Mouse (Mus musculus) embryonic facial prominence, embryonic 13.5 days (tissue): ENCODE measurements around the gene Folr2. TPM values are rescaled to one million over a fixed set of nuclear protein-coding genes. Genes with fewer than 3 reads are reported as not detected.
A peak's percentile ranks its signal among the peaks of the same experiment; 100 is the strongest.

ENCODE experiments used
- ATAC-seq: fragments of 200-750 bp; cut with Nextera tagmentation; 2 replicates; pipeline ENCODE4 v1.8.0; 2017; ENCODE audit warnings: low read depth; ENCODE audit not compliant: insufficient number of reproducible peaks, insufficient read depth, low FRiP score, low TSS enrichment
- H3K27ac ChIP-seq: fragments of 300-500 bp; sonication (generic); 2 replicates; pipeline ENCODE4 v1.5.1; 2015; ENCODE audit warnings: moderate library complexity, mild to moderate bottlenecking, inconsistent platforms
- H3K27me3 ChIP-seq: fragments of 300-500 bp; sonication (generic); 2 replicates; pipeline ENCODE4 v1.6.1; 2015; ENCODE audit warnings: mild to moderate bottlenecking, inconsistent platforms
- H3K36me3 ChIP-seq: fragments of 300-500 bp; sonication (generic); 2 replicates; pipeline ENCODE4 v1.6.1; 2015; ENCODE audit warnings: mild to moderate bottlenecking, inconsistent platforms
- H3K4me1 ChIP-seq: fragments of 300-500 bp; sonication (generic); 2 replicates; pipeline ENCODE4 v1.6.1; 2015; ENCODE audit warnings: inconsistent platforms
- H3K4me2 ChIP-seq: fragments of 300-500 bp; sonication (generic); 2 replicates; pipeline ENCODE4 v1.6.1; 2015; ENCODE audit warnings: moderate library complexity, mild to moderate bottlenecking, inconsistent platforms
- H3K4me3 ChIP-seq: fragments of 300-500 bp; sonication (generic); 2 replicates; pipeline ENCODE4 v1.5.1; 2015; ENCODE audit warnings: mild to moderate bottlenecking, inconsistent platforms
- H3K9ac ChIP-seq: fragments of 300-500 bp; sonication (generic); 2 replicates; pipeline ENCODE4 v1.6.1; 2015; ENCODE audit warnings: mild to moderate bottlenecking, inconsistent platforms
- H3K9me3 ChIP-seq: fragments of 300-500 bp; sonication (generic); 2 replicates; pipeline ENCODE4 v1.6.1; 2016; ENCODE audit warnings: inconsistent platforms
- WGBS: fragments of 180-500 bp; shearing (Covaris S2); methylation state at CpG from one replicate; pipeline ENCODE4 v1.1.7; 2015; ENCODE audit warnings: mixed read lengths; 5-methylcytosine and 5-hydroxymethylcytosine counted together
- polyA plus RNA-seq: library from polyadenylated mRNA; unstranded; fragments of >200 nt; fragmentation: Nextera tagmentation; extraction: Ambion mirVana; gene quantifications from 2 replicates; pipeline ENCODE4 v1.2.1, GENCODE M21; 2015

Folr2 gene
- 1.5 and 1.9 TPM in 2 replicates for polyA plus RNA-seq

DNA sequence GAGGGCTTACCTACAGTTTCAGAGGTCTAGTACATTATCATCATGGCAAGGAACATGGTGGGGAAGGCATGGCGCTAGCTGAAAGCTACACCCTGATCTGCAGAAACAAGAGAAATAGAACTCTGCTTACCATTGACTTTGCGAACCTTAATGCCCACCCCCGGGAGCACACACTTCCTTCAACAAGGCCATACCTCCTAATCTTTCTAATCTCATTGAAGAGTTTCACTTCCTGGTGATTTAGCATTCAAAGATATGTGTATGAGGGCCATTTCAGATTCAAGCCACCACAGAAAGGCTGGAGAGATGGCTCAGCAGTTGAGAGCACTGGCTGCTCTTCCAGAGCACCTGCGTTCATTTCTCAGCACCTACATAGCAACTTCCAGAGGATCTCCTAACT, at the start of gene Folr2:
Gene Folr2, minus strand, starts transcription at position 101 of the 400 bp plus-strand sequence.
- Histone ChIP-seq H3K9ac (no peak within 1 kb of the TSS), H3K36me3 (no peaks in the 10 kb centered on the region), H3K4me2 (no peak within 1 kb of the TSS), H3K27ac (no peak within 1 kb of the TSS), H3K9me3 (no peaks in the 10 kb centered on the region), H3K4me3 (no peak within 1 kb of the TSS), H3K4me1 (no peaks in the 10 kb centered on the region), H3K27me3 (no peaks in the 10 kb centered on the region)
- 88% methylated on average over 4 of the region's 4 CpGs for WGBS
- ATAC-seq: no peak

DNA sequence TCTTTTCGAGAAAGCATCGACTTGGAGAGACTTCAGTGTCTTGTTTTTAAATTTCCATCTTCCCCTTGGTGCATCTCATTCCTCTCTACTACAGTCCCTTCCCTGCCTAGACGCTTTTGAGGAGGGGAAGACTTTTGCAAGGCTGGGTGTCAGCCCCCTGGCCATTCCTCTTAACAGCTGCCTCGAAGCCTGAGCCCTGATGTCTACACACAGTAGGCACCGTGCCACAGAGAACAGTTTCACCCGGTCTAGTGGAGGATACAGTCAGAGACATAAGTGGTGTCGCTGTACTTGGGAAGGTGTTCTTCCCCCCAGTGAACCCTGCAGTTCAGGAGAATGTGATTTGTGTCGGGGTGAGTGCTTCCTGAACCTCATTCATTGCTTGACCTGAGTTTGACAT, 49.7 kb upstream of the Folr2 start:
- peak overlapping the region; percentile 70 for H3K4me2 ChIP-seq
- ATAC-seq: no peak
- WGBS: 71% methylated on average over 8 of the region's 8 CpGs

DNA sequence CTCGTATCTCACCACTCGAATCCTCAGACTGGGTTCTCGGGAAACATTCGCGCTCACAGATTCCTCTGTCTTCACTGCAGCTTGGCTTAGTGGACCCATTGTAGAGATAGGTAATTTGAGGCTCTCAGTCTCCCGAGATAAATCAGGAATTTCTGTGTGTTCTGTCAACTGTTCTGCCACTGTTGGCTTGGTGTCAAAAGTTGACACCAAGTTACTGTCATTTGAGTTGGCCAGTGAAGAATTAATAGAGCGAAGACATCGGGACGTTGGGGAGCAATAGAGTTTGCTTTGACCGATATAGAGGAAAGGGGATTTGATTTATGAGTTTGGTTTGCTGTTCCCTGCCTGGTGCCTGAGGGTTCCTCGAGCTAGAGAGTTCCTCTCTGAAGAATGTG, 49.3 kb upstream of the Folr2 start, which contains the start of gene Tomt:
Gene Tomt, minus strand, starts transcription at position 73 of the 395 bp plus-strand sequence.
- H3K4me2 ChIP-seq: peak within 1 kb of the TSS; percentile 70
- no peaks in the 10 kb centered on the region for H3K27me3 ChIP-seq
- no peak for ATAC-seq
- no peaks in the 10 kb centered on the region for H3K9me3 ChIP-seq
- peak within 1 kb of the TSS; percentile 92 for H3K9ac ChIP-seq
- WGBS: 21% methylated on average over 11 of the region's 11 CpGs
- peak within 1 kb of the TSS; percentile 95 for H3K27ac ChIP-seq
- peak within 1 kb of the TSS; percentile 83 for H3K4me3 ChIP-seq
- H3K36me3 ChIP-seq: peaks cover 31% of the 10 kb centered on the region
- H3K4me1 ChIP-seq: peaks cover 19% of the 10 kb centered on the region

More for the DNA sequence above, 49.7 kb upstream of the Folr2 start:
- Histone ChIP-seq H3K27me3 (no peaks in the 10 kb centered on the region), H3K27ac (no peak overlapping the region), H3K4me1 (peaks cover 19% of the 10 kb centered on the region), H3K36me3 (peaks cover 35% of the 10 kb centered on the region), H3K9ac (peak overlapping the region; percentile 92), H3K9me3 (no peaks in the 10 kb centered on the region), H3K4me3 (peak overlapping the region; percentile 83)

DNA sequence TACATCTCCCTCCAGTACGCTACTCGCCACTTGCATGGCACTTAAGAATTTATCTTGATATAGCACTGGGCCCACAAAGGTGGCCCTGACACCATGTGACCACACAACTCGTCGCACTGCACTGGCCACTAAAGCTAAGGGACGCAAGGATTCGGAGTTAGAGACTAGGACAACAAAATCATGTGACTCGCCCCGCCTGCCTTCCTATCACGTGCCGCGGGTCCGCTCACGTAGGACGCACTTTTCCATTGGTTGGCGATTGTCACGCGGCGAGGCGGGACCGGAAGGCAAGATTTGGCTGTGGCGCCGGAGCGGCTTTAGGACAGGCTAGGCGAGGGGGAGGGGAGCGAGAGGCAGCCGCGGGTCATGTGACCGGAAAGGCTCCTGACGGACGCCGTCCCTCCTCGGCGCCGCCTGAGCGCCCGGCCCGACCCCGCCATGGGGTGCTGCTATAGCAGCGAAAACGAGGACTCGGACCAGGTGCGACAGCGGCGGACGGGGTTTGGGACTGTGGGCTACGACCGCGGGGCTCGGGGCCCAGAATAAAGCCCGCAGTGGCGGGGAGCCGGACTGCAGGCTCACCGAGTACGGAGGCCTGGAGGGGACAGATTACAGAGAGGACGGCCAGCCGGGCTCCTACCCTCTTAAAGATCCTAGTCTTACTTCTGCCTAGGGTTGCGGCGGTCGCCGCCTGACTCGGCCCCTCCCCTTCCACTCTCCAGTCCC, 48.7 kb upstream of the Folr2 start, which contains the start of gene Lamtor1:
Gene Lamtor1, plus strand, starts transcription at position 344 of the 726 bp plus-strand sequence.
- H3K27me3 ChIP-seq: no peaks in the 10 kb centered on the region
- under 1% methylated on average over 61 of the region's 61 CpGs for WGBS
- peak within 1 kb of the TSS; percentile 83 for H3K4me3 ChIP-seq
- peak within 1 kb of the TSS; percentile 70 for H3K4me2 ChIP-seq
- H3K9me3 ChIP-seq: no peaks in the 10 kb centered on the region
- H3K27ac ChIP-seq: peak within 1 kb of the TSS; percentile 95
- peak within 1 kb of the TSS; percentile 92 for H3K9ac ChIP-seq
- peaks cover 26% of the 10 kb centered on the region for H3K36me3 ChIP-seq
- peaks cover 19% of the 10 kb centered on the region for H3K4me1 ChIP-seq
- peak; percentile 98 for ATAC-seq

DNA sequence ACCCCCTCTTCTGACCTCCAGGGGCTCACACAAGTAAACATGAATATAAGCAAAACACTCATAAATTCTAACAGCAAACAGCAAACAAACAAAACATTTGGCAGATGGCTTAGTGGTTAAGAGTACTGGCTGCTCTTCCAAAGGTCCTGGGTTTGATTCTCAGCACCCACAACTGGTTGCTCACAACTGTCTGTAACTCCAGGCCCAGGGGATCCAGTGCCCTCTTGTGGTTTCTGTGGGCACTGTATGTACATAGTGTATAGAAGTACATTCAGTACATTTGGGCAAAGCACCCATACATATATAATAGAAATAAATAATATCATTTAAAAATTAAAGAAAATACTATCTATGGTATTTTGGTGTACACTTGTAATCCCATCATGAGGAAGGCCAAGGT, 45.9 kb upstream of the Folr2 start:
- H3K9me3 ChIP-seq: no peaks in the 10 kb centered on the region
- peaks cover 16% of the 10 kb centered on the region; the same call in 1 of the 2 replicates for H3K36me3 ChIP-seq
- peaks cover 21% of the 10 kb centered on the region for H3K4me1 ChIP-seq
- no peak overlapping the region for H3K27ac ChIP-seq
- no peak for ATAC-seq
- H3K9ac ChIP-seq: no peak overlapping the region
- no peak overlapping the region for H3K4me2 ChIP-seq
- no peaks in the 10 kb centered on the region for H3K27me3 ChIP-seq
- H3K4me3 ChIP-seq: no peak overlapping the region

DNA sequence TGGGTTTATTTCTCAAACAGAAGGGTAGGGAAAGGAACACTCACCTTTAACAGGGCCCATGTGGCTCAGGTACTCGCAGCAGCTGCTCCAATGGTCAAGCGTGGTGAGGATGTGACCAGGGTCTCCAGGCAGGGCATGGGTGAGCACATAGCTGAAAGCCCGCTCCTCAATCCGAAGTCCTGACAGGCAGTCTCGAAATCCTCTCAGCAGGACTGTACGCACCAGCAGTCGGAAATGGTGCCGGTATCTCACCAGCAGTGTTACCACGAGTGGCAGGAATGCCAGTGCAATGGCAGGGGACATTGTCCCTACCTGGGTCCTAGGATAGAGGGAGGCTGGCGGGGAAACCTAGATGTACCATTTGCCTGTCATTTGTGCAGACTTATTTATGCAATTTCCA, 45.0 kb upstream of the Folr2 start:
- Histone ChIP-seq H3K9me3 (no peaks in the 10 kb centered on the region), H3K9ac (no peak overlapping the region), H3K4me1 (peaks cover 21% of the 10 kb centered on the region), H3K27me3 (no peaks in the 10 kb centered on the region), H3K4me3 (no peak overlapping the region), H3K27ac (no peak overlapping the region), H3K4me2 (no peak overlapping the region), H3K36me3 (peaks cover 16% of the 10 kb centered on the region; the same call in 1 of the 2 replicates)
- 92% methylated on average over 10 of the region's 10 CpGs for WGBS
- no peak for ATAC-seq

DNA sequence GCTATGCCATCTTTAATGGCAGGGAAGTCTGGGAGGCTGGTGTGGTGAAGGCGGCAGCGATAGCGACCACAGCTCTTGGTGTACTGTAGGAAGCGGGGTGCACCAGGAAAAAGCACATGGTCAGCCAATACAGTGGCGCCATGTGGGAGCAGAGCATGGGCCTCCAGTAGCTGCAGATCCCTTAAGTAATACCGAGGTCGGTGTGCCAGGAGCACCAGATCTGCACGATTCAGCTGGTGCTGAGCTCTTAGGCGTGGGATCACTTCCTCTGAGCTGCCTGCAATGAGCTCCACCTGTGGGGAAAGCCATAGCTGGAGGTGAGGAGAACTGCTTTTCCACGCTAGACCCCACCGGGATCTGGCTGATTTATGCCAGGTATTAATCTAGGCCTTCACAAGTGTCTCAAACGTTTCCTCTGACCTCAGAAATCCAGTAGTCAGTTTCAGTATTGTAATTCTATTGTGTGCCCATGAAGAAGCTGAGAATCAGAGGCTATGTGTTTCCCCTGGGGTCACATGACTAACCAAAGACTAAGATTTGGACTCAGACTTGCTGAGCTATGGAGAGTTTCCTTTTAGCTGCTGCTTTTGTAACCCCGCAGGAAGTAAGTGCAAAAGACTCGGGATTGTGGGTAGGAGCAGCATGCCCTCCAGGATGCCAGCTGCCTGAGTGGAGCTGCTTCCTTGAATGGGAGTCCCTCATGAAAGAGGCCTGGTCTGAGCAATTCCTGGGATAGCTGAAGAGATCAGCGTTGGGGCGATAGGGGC, 43.5 kb upstream of the Folr2 start:
- Histone ChIP-seq H3K4me3 (no peak overlapping the region), H3K27me3 (no peaks in the 10 kb centered on the region), H3K9ac (peak overlapping the region; percentile 46), H3K4me2 (no peak overlapping the region), H3K36me3 (peaks cover 16% of the 10 kb centered on the region; the same call in 1 of the 2 replicates), H3K4me1 (peaks cover 16% of the 10 kb centered on the region), H3K27ac (no peak overlapping the region), H3K9me3 (no peaks in the 10 kb centered on the region)
- WGBS: 85% methylated on average over 16 of the region's 16 CpGs
- no peak for ATAC-seq

DNA sequence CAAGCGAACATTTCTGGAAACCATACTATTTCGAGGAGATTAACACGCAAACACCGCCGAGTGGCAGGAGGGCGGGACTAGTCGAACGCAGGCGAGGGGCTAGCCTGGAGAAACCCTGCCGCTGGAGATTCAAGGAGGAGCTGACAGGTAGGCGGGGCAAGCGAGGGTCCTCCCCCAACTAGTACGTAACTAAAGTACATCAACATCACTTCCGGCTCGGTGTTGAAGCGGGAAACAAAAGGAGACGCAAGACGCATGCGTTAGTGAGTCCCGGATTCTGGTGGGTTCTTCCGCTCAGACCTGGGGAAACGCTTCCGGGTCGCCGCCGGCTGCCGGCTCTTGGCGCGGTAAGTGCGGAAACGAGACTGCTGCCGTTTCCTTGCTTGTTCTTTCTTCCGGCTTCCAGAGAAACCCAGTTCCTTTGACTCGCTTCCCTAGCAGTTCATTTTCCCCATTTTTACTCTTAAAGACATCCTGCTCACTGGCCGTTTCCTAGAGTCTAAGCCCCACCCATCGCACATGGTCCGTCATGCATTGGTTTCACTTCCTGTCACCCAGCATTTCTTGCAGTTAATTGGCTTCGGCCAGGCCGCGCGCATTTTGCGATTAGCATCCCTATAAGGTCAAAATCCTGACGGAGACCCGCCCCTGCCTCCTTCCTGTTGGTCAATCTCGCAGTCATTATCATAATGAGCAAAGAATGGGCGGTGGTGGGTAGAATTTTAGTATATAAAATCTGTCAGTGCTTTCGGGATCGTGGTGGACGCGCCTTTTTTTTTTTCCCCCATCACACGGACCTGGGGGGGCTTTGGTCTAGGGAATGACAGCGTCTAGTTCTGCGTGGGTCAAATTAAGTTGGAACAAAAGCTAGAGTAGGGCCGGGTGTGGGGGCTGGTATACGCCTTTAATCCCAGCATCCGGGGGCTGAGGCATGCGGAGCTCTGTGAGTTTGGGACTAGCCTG, 39.4 kb upstream of the Folr2 start:
- WGBS: under 1% methylated on average over 57 of the region's 57 CpGs
- H3K27ac ChIP-seq: peak overlapping the region; percentile 90
- no peaks in the 10 kb centered on the region for H3K9me3 ChIP-seq
- H3K4me1 ChIP-seq: peaks cover 9% of the 10 kb centered on the region; the same call in 1 of the 2 replicates
- peak; percentile 98 for ATAC-seq
- H3K4me2 ChIP-seq: peak overlapping the region; percentile 56
- H3K9ac ChIP-seq: peak overlapping the region; percentile 64
- peak overlapping the region; percentile 51 for H3K4me3 ChIP-seq
- peaks cover 6% of the 10 kb centered on the region; the same call in 1 of the 2 replicates for H3K36me3 ChIP-seq
- H3K27me3 ChIP-seq: no peaks in the 10 kb centered on the region

DNA sequence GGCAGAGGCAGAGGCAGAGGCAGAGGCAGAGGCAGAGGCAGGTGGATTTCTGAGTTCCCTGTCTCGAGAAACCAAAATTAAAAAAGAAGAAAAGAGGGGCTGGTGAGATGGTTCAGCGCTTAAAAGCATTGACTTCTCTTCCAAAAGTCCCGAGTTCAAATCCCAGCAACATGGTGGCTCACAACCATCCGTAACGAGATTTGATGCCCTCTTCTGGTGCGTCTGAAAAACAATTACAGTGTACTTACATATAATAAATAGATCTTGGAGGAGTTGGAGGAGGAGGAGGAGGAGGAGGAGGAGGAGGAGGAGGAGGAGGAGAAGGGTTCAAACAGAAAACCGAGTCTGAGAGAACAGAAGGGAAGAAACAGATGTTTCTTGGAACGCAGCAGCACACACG, 38.7 kb upstream of the Folr2 start:
- Histone ChIP-seq H3K27me3 (no peaks in the 10 kb centered on the region), H3K4me3 (peak overlapping the region; percentile 51), H3K9ac (peak overlapping the region; percentile 64), H3K4me1 (peaks cover 9% of the 10 kb centered on the region; the same call in 1 of the 2 replicates), H3K27ac (peak overlapping the region; percentile 68; the same call in 1 of the 2 replicates), H3K9me3 (no peaks in the 10 kb centered on the region), H3K36me3 (peaks cover 6% of the 10 kb centered on the region; the same call in 1 of the 2 replicates), H3K4me2 (peak overlapping the region; percentile 56)
- 41% methylated on average over 9 of the region's 9 CpGs for WGBS
- no peak for ATAC-seq

DNA sequence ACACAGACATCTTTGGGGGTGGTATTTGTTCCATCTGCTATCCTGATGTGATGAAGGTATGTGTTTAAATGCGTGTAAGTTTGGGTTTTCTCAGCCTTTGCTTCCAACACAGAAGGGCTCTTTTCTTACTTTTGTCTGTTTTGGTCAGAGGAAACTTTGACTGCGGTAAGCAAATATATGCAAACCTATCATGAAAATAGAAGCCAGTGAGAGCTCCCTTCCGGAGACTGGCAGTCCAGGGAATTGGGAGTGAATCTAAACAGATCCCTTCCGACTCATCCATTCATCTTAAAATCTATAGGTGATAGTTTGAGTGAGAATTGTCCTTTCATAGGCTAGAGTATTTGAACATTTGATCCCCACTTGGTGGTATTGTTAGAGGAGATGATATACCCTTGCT, 31.5 kb upstream of the Folr2 start:
- H3K4me3 ChIP-seq: no peak overlapping the region
- 75% methylated on average over 4 of the region's 4 CpGs for WGBS
- ATAC-seq: no peak
- H3K9me3 ChIP-seq: no peaks in the 10 kb centered on the region
- H3K4me2 ChIP-seq: no peak overlapping the region
- no peaks in the 10 kb centered on the region for H3K27me3 ChIP-seq
- H3K4me1 ChIP-seq: no peaks in the 10 kb centered on the region
- H3K9ac ChIP-seq: no peak overlapping the region
- no peak overlapping the region for H3K27ac ChIP-seq
- no peaks in the 10 kb centered on the region for H3K36me3 ChIP-seq

DNA sequence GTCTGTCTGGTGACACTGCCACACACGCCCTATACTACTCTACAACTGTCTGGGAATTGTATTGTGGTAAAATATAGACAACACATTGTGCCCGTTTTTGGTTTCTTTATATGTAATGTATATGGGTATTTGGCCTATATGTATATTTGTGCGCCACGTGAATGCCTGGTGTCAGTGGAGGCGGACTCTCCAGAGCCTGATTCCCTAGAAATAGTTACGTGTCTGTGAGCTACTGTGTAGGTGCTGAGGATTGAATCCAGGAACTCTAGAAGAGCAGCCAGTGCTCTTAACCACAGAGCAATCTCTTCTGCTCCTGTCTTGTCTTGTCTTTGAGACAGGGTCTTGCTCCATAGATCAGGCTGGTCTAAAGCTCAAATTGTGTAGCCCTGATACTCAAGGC, 29.3 kb upstream of the Folr2 start:
- H3K9ac ChIP-seq: no peak overlapping the region
- H3K4me2 ChIP-seq: no peak overlapping the region
- no peaks in the 10 kb centered on the region for H3K4me1 ChIP-seq
- no peaks in the 10 kb centered on the region for H3K9me3 ChIP-seq
- H3K27me3 ChIP-seq: no peaks in the 10 kb centered on the region
- 78% methylated on average over 6 of the region's 6 CpGs for WGBS
- no peak overlapping the region for H3K27ac ChIP-seq
- no peaks in the 10 kb centered on the region for H3K36me3 ChIP-seq
- ATAC-seq: no peak
- H3K4me3 ChIP-seq: no peak overlapping the region
